Mouse (Mus musculus) lung, adult 2 months (tissue): ENCODE measurements around the gene Pakap. TPM values are rescaled to one million over a fixed set of nuclear protein-coding genes. Genes with fewer than 3 reads are reported as not detected.
A peak's percentile ranks its signal among the peaks of the same experiment; 100 is the strongest.

Source experiments
- DNase-seq: peaks from one replicate; pipeline ENCODE4 v3.0.0; 2022
- H3K4me1 ChIP-seq: fragments of 200-500 bp; 2 replicates; pipeline ENCODE4 v1.6.1; 2011; ENCODE audit warnings: low read length; ENCODE audit not compliant: control insufficient read depth, insufficient read depth
- H3K4me3 ChIP-seq: fragments of 200-500 bp; replicated peaks from 2 replicates; pipeline ENCODE3; 2011; ENCODE audit warnings: low read depth, mild to moderate bottlenecking, control low read depth, low read length; ENCODE audit errors: extremely low read depth
- CTCF ChIP-seq: fragments of 200-500 bp; IDR thresholded peaks from 2 replicates; pipeline ENCODE4 v1.5.1; 2011; ENCODE audit warnings: mild to moderate bottlenecking, low read length, control low read depth; ENCODE audit not compliant: insufficient read depth
- POLR2A ChIP-seq: fragments of 200-500 bp; IDR thresholded peaks from 2 replicates; pipeline ENCODE4 v1.6.1; 2011; ENCODE audit warnings: low read depth, mild to moderate bottlenecking, control low read depth, low read length, borderline replicate concordance; ENCODE audit errors: extremely low read depth
- WGBS: fragments of 180-500 bp; shearing (Covaris S2); methylation state at CpG from one replicate; pipeline ENCODE4 v1.1.7; 2018; 5-methylcytosine and 5-hydroxymethylcytosine counted together
- polyA plus RNA-seq: library from polyadenylated mRNA; depleted of rRNA; stranded (reverse); fragments of >200 nt; gene quantifications from 2 replicates; pipeline ENCODE4 v1.2.3, GENCODE M21; 2012; rRNA removed

Gene Pakap
- polyA plus RNA-seq, 1 experiment, result 2.7 TPM

DNA sequence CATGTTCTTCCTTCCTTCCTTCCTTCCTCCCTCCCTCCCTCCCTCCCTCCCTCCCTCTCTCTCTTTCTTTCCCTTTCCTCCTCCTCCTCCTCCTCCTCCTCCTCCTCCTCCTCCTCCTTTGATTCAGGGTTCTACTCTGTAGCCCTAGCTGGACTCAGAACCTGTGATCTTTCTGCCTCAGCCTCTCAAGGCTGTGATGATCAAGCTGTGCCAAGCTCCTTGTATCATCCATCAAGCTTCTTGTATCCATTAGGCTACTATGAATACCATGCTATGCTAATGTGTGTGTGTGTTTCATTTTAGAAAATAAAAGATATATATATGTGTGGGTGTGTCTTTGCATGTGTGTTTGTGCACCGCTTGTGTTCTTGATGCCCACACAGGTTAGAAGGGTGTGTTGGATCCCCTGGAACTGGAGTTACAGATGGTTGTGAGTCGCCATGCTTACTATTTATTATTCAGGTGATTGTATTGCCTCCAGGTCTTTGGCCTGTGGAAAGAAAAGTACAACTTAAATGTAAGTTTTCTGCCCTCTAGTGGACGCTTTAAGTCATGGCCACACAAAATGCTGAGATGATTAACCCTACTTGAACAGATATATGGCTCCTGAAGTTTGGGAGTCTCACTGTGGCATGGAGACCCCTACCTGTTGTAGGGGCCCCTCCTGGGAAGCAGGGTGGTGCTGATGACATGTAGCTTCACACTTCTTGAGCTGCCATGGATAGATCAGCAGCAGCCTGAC, 359.7 kb downstream of the Pakap start:
- no peak for TF ChIP-seq POLR2A
- TF ChIP-seq CTCF, result peak; percentile 12; the same call in 1 of the 2 replicates
- 29% methylated on average over 3 of the region's 3 CpGs for WGBS
- Histone ChIP-seq H3K4me1 (peaks cover 2% of the 10 kb centered on the region; the same call in 1 of the 2 replicates), H3K4me3 (no peak overlapping the region)
- DNase-seq, result no peak

DNA sequence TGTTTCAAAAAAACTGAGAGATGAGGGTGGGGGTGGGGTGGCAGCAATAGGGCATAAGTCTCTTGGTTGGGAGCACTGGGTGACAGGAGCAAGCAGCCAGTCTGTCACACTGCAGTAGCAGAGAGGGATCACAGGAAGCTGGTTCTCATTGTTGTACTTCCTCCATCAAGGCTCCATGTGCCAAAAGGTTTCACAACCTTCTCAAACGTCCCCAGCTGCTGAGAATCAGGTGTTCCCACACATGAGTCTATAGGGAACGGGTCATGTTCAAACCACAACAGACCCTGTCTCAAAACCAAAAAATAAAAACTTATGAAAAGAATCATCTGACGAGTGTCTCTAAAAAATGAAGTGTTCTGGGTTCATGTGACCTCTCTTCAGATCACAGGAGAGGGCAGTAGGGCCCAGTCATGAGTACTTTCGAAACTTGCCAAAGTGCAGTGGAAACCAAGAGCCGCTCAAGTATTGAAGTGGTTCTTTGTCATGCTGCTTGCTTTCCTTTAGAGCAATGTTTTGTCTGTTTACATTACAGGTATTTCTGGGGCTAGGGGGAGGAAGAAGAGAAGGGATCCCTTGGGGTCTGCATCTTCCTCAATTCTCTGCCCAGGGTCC, 362.7 kb downstream of the Pakap start:
- Histone ChIP-seq H3K4me1 (peaks cover 2% of the 10 kb centered on the region; the same call in 1 of the 2 replicates), H3K4me3 (no peak overlapping the region)
- DNase-seq, result peak; percentile 43
- no peak for TF ChIP-seq CTCF
- no peak for TF ChIP-seq POLR2A
- 33% methylated on average over 5 of the region's 5 CpGs for WGBS

DNA sequence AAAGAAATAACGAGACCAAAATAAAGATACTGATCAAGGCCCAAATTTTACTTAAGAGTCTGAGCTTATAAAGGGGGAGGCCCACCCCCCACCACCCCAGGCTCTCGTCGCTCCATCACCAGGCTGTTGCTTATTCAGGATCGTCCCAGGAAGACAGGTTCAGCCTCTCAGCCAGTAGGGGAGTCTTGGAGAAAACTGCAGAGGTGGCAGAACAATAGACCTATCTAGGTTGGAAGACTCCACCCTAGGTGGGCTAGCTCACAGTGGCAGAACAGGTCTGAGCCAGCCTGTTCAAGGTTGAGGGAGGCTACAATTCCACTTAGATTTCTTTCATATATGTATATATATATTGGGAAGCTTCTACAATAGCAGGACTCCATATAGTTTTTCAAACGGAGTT, 366.2 kb downstream of the Pakap start:
- TF ChIP-seq CTCF (no peak), POLR2A (no peak)
- DNase-seq, result no peak
- Histone ChIP-seq H3K4me1 (peaks cover 2% of the 10 kb centered on the region; the same call in 1 of the 2 replicates), H3K4me3 (no peak overlapping the region)
- WGBS, result 71% methylated on average over 5 of the region's 5 CpGs

DNA sequence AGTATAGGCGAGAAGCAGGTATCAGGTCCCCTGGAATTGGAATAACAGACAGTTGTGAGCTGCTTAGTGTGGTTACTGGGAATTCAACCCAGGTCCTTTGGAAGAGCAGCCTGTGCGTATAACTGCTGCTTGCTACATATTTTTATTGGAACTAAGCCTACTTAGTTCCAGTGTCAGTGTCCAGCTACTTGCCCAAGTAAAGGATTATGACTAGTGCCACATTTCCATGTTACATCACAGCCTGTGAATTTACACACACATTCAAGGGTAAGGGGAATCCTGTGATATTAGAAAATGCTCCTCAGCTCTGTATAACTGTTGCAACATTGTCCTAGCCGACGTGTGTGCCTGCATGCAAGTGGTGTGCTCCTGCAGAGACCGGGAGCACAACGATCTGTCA, 369.3 kb downstream of the Pakap start:
- WGBS, result 64% methylated on average over 6 of the region's 6 CpGs
- DNase-seq, result no peak
- no peak overlapping the region for H3K4me3 ChIP-seq
- TF ChIP-seq CTCF (no peak), POLR2A (no peak)
- no peaks in the 10 kb centered on the region; the same call in 1 of the 2 replicates for H3K4me1 ChIP-seq

DNA sequence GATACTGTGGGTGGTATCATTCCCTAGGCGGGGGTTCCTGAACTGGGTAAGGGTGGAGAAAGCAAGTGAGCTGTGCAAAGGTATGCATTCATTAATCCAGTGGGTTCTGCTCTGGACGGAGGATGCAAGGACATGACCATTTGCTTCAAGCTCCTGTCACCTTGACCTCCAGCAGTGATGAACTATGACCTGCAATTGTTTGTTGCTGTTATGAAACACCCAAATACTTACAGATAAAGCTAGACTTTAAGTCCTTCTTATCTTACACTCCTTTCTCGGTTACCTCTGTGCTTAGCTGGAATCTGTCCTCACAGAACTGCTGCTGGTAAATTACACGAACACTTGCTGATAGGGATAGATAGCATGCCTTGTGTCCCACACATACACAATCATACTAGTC, 372.7 kb downstream of the Pakap start:
- Histone ChIP-seq H3K4me3 (no peak overlapping the region), H3K4me1 (no peaks in the 10 kb centered on the region; the same call in 1 of the 2 replicates)
- no peak for DNase-seq
- 76% methylated on average over 4 of the region's 4 CpGs for WGBS
- no peak for TF ChIP-seq CTCF
- no peak for TF ChIP-seq POLR2A

DNA sequence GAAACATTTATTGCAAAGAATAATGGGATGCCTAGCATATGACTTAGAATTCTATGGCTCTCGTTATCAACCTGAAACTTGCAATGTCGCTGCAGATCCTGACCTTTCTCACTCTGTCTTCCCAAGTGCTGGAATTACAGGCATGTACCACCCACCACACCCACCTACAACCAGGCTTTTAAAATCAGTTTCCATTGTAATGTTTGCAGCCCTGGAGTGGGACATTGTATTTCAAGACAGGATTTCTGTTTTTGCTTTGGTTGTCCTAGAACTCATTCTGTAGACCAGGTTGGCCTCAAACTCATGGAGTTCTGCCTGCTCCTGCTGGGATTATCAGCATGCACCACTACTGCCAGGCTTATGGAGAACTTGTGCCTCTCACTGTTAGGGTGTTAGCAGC, 374.9 kb downstream of the Pakap start:
- Histone ChIP-seq H3K4me3 (no peak overlapping the region), H3K4me1 (peaks cover 3% of the 10 kb centered on the region; the same call in 1 of the 2 replicates)
- DNase-seq, result no peak
- 87% methylated on average over 2 of the region's 2 CpGs for WGBS
- no peak for TF ChIP-seq POLR2A
- no peak for TF ChIP-seq CTCF

Other genes starting within 250 kb of the Pakap start
- 0.27 and 0.49 TPM in 2 replicates for gene Palm2, start 133.9 kb upstream of the Pakap start, polyA plus RNA-seq
- gene Akap2, start 149.5 kb downstream of the Pakap start, polyA plus RNA-seq, result 348 and 349 TPM in 2 replicates